Comparison of ENCODE assay signal across 8 mouse cellular contexts in genomic region chr6:127109402-127109930, GRCm38 (mm10). TPM values are rescaled to one million over a fixed set of nuclear protein-coding genes. Genes with fewer than 3 reads are reported as not detected.
DNase-seq lines count a peak whose midpoint lies in the region; ATAC-seq lines count a peak whose summit lies in the region.

TSS of gene Tigar (minus strand) at chr6:127109557.

- peak within 1 kb of the TSS; percentile 77 for H3K4me3 ChIP-seq in heart, embryonic 10.5 days
- peak within 1 kb of the TSS; percentile 64 for H3K4me3 ChIP-seq in kidney, embryonic 15.5 days (replicated peaks)

- no peaks in the 10 kb centered on the region for H3K27me3 ChIP-seq in heart, embryonic 10.5 days (ENCODE audit: insufficient read depth, poor library complexity, severe bottlenecking)
- H3K27me3 ChIP-seq in kidney, embryonic 15.5 days: no peaks in the 10 kb centered on the region

- no peaks in the 10 kb centered on the region for H3K9me3 ChIP-seq in heart, embryonic 10.5 days
- H3K9me3 ChIP-seq in kidney, embryonic 15.5 days (replicated peaks): no peaks in the 10 kb centered on the region

- H3K9ac ChIP-seq in kidney, embryonic 15.5 days: peak within 1 kb of the TSS; percentile 46

- H3K4me2 ChIP-seq in kidney, embryonic 15.5 days: peak within 1 kb of the TSS; percentile 90

- peak within 1 kb of the TSS; percentile 81 for H3K27ac ChIP-seq in heart, embryonic 10.5 days
- no peak within 1 kb of the TSS for H3K27ac ChIP-seq in kidney, embryonic 15.5 days

- ATAC-seq in erythroblast, adult 5-6 weeks (replicated peaks; ENCODE audit: low FRiP score, poor library complexity, severe bottlenecking): 0 out of 2 replicates have a peak, but pooled peaks have one; percentile 42
- peak; percentile 100 for ATAC-seq in kidney, embryonic 15.5 days (replicated peaks; ENCODE audit: low FRiP score)
- peak; percentile 95 for ATAC-seq in monocyte, adult 5-6 weeks (replicated peaks; ENCODE audit: insufficient number of reproducible peaks, low FRiP score, low TSS enrichment, poor library complexity, severe bottlenecking)

- WGBS in heart, embryonic 10.5 days: under 1% methylated on average over 37 of the region's 37 CpGs
- WGBS in kidney, embryonic 15.5 days: under 1% methylated on average over 37 of the region's 37 CpGs

- peak; percentile 96 to 97 for DNase-seq in B cell, adult 2 months
- DNase-seq in brain, adult 2 months (ENCODE audit: low read depth, low spot score): peak; percentile 98
- peak; percentile 96 for DNase-seq in heart, embryonic 10.5 days (ENCODE audit: low spot score)
- DNase-seq in liver: peak; percentile 88
- DNase-seq in spleen, postnatal 4 days (ENCODE audit: low spot score in 2 of 2): peak; percentile 86 to 90

- H3K4me1 ChIP-seq in heart, embryonic 10.5 days: peaks cover 18% of the 10 kb centered on the region
- H3K4me1 ChIP-seq in kidney, embryonic 15.5 days: peaks cover 15% of the 10 kb centered on the region

- no peaks in the 10 kb centered on the region for H3K36me3 ChIP-seq in heart, embryonic 10.5 days
- H3K36me3 ChIP-seq in kidney, embryonic 15.5 days: no peaks in the 10 kb centered on the region

RNA-seq across cellular contexts. Expression of gene Tigar, which starts in this region (rescaled TPM):
- 0.96 and 1.3 TPM in 2 replicates for total RNA-seq in erythroblast, adult 5-6 weeks (2015; ENCODE audit: low replicate concordance)
- total RNA-seq in erythroblast, adult 5-6 weeks (2017; ENCODE audit: low replicate concordance): 1.6 and 1.8 TPM in 2 replicates
- polyA plus RNA-seq in heart, embryonic 10.5 days (2016; fragmentation: Nextera tagmentation; extraction: Ambion mirVana): 9.0 and 12.6 TPM in 2 replicates
- polyA plus RNA-seq in kidney, embryonic 15.5 days (2015; fragmentation: Nextera tagmentation; extraction: Ambion mirVana): 3.2 and 3.4 TPM in 2 replicates
- total RNA-seq in monocyte, adult 5-6 weeks (2017): 3.1 to 8.6 TPM (median 4.5 TPM) in 3 replicates

Comparison
In these comparisons a context has a peak if more than half of its experiments do, and no peak if none do; other contexts are left out.
1. ATAC-seq: peak in every context shown above with its lines; median percentile 100 in kidney, embryonic 15.5 days; 95 in monocyte, adult 5-6 weeks; 42 in erythroblast, adult 5-6 weeks.